Mouse (Mus musculus) liver, embryonic 16.5 days (tissue): ENCODE measurements around the gene Usp45. TPM values are rescaled to one million over a fixed set of nuclear protein-coding genes. Genes with fewer than 3 reads are reported as not detected.

Experiments
- ATAC-seq: fragments of 200-750 bp; cut with Nextera tagmentation; 2 replicates; pipeline ENCODE4 v1.8.0; 2017; ENCODE audit warnings: low read depth, mild to moderate bottlenecking, moderate number of reproducible peaks, moderate library complexity
- H3K27ac ChIP-seq: fragments of 300-500 bp; sonication (generic); 2 replicates; pipeline ENCODE4 v1.5.1; 2014; ENCODE audit warnings: mild to moderate bottlenecking, low read length
- H3K27me3 ChIP-seq: fragments of 300-500 bp; sonication (generic); 2 replicates; pipeline ENCODE4 v1.6.1; 2014; ENCODE audit warnings: low read depth, low read length, mixed read lengths; ENCODE audit not compliant: control insufficient read depth, insufficient read depth
- H3K36me3 ChIP-seq: fragments of 300-500 bp; sonication (generic); 2 replicates; pipeline ENCODE4 v1.6.1; 2014; ENCODE audit warnings: mild to moderate bottlenecking; ENCODE audit not compliant: control insufficient read depth, insufficient read depth
- H3K4me1 ChIP-seq: fragments of 300-500 bp; sonication (generic); 2 replicates; pipeline ENCODE4 v1.6.1; 2014; ENCODE audit warnings: low read depth, low read length, mixed read lengths; ENCODE audit not compliant: control insufficient read depth
- H3K4me2 ChIP-seq: fragments of 300-500 bp; sonication (generic); 2 replicates; pipeline ENCODE4 v1.6.1; 2014; ENCODE audit warnings: low read depth, low read length, mixed read lengths
- H3K4me3 ChIP-seq: fragments of 300-500 bp; sonication (generic); 2 replicates; pipeline ENCODE4 v1.5.1; 2014; ENCODE audit warnings: low read depth, mild to moderate bottlenecking, low read length
- H3K9ac ChIP-seq: fragments of 300-500 bp; sonication (generic); 2 replicates; pipeline ENCODE4 v1.6.1; 2014; ENCODE audit warnings: low read depth, low read length
- H3K9me3 ChIP-seq: fragments of 300-500 bp; sonication (generic); replicated peaks from 2 replicates; pipeline ENCODE4 v1.6.1; 2016; ENCODE audit warnings: low read length; ENCODE audit not compliant: control insufficient read depth
- WGBS: fragments of 180-500 bp; shearing (Covaris S2); extraction: QIAGEN DNeasy Blood & Tissue Kit; methylation state at CpG from one replicate; pipeline ENCODE4 v1.1.7; 2014; ENCODE audit not compliant: insufficient replicate concordance; 5-methylcytosine and 5-hydroxymethylcytosine counted together
- polyA plus RNA-seq: library from polyadenylated mRNA; unstranded; fragments of >200 nt; fragmentation: Nextera tagmentation; extraction: Ambion mirVana; gene quantifications from 2 replicates; pipeline ENCODE4 v1.2.1, GENCODE M21; 2015

The Usp45 gene
- polyA plus RNA-seq, 1 experiment from 2014 or later = 14.8 TPM

DNA sequence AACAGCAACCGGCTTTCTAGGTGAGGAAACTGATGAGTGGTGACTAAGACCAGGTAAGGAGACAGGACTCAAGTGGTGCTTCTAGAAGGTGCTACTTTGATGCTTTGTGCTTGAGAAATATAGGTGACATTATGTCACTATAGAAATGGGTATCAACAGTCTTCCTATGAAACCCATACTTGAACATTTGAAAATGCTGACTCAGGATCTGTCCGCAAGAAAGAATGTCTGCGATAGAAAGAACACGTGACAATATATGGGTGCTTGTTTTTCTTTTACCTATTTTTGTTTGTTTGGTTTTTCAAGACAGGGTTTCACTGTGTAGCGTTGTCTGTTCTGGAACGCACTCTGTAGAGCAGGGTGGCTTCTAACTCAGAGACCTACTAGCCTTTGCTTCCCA is 45.7 kb downstream of the Usp45 start:
- Histone ChIP-seq H3K36me3 (peaks cover 27% of the 10 kb centered on the region), H3K27me3 (no peaks in the 10 kb centered on the region), H3K4me2 (no peak overlapping the region), H3K4me3 (no peak overlapping the region), H3K9ac (no peak overlapping the region), H3K4me1 (no peaks in the 10 kb centered on the region), H3K27ac (no peak overlapping the region), H3K9me3 (no peaks in the 10 kb centered on the region)
- ATAC-seq = no peak
- 89% methylated on average over 6 of the region's 6 CpGs for WGBS

DNA sequence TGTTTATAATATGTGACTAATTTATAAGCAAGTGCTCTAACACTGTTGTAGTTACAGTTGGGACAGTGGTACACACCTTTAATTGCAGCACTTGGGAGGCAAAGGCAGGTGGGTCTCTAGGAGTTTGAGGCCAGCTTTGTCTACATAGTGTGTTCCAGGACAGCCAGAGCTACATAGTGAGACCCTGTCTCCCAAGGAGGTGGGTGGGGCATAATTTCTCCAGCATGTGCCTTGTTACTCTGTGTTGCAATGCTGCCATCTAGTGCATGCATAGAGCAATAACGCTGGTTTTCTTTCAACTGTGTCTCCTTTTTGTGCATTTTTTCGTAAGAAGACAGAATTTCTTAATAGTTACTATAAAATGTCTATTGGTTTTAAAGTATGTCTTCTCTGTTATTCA is 47.1 kb downstream of the Usp45 start:
- Histone ChIP-seq H3K4me1 (no peaks in the 10 kb centered on the region), H3K27me3 (no peaks in the 10 kb centered on the region), H3K4me3 (no peak overlapping the region), H3K36me3 (peaks cover 32% of the 10 kb centered on the region), H3K27ac (no peak overlapping the region), H3K9ac (no peak overlapping the region), H3K4me2 (no peak overlapping the region), H3K9me3 (no peaks in the 10 kb centered on the region)
- 35% methylated on average over 2 of the region's 2 CpGs for WGBS
- ATAC-seq = peak; percentile 39; the same call in 1 of the 2 replicates

DNA sequence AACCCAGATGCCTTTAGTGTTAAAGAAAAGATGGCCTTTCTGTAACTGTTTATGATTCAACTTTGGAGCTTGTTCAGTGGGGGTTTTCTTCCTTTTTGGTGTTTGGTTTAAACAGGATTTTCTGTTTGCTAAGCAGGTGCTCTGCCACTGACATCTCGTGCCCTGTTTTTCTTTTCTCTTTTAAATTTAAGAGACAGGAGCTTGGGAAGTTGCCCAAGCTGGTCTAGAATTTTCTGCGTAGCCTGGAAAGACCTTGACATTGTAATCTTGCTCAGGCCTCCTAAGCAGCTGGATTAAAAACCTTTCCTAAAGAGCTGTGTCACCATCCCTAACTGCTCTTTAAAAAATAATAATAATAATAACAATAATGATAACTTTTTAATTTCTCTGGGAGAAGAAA is 59.7 kb downstream of the Usp45 start:
- H3K9me3 ChIP-seq = no peaks in the 10 kb centered on the region
- whole genome bisulfite sequencing = 83% methylated on average over 2 of the region's 2 CpGs
- no peaks in the 10 kb centered on the region for H3K4me1 ChIP-seq
- H3K9ac ChIP-seq = no peak overlapping the region
- no peaks in the 10 kb centered on the region for H3K27me3 ChIP-seq
- H3K4me3 ChIP-seq = no peak overlapping the region
- no peak overlapping the region for H3K27ac ChIP-seq
- no peak overlapping the region for H3K4me2 ChIP-seq
- H3K36me3 ChIP-seq = peaks cover 28% of the 10 kb centered on the region
- no peak for ATAC-seq

DNA sequence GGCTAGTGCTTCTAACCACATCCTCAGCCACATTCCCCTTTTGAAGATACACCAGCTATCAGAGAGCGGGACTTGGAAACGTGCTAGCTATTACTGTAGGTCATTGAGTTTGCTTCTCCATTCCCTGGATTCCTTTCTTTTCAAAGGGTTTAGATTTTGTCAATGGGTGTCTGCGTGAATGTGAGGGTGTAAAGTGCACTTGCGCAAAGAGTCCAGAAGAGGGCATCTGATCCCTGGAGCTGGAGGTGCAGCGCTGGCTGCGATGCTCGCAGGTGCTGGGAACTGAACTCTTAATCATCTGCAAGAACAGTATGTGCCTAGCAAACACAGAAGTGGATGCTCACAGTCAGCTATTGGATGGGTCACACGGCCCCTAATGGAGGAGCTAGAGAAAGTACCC is 65.9 kb downstream of the Usp45 start:
- no peak overlapping the region for H3K9ac ChIP-seq
- H3K4me1 ChIP-seq = no peaks in the 10 kb centered on the region
- no peaks in the 10 kb centered on the region for H3K9me3 ChIP-seq
- H3K4me2 ChIP-seq = no peak overlapping the region
- no peak overlapping the region for H3K4me3 ChIP-seq
- peaks cover 24% of the 10 kb centered on the region for H3K36me3 ChIP-seq
- no peak overlapping the region for H3K27ac ChIP-seq
- no peak for ATAC-seq
- WGBS = 96% methylated on average over 8 of the region's 8 CpGs
- H3K27me3 ChIP-seq = no peaks in the 10 kb centered on the region

DNA sequence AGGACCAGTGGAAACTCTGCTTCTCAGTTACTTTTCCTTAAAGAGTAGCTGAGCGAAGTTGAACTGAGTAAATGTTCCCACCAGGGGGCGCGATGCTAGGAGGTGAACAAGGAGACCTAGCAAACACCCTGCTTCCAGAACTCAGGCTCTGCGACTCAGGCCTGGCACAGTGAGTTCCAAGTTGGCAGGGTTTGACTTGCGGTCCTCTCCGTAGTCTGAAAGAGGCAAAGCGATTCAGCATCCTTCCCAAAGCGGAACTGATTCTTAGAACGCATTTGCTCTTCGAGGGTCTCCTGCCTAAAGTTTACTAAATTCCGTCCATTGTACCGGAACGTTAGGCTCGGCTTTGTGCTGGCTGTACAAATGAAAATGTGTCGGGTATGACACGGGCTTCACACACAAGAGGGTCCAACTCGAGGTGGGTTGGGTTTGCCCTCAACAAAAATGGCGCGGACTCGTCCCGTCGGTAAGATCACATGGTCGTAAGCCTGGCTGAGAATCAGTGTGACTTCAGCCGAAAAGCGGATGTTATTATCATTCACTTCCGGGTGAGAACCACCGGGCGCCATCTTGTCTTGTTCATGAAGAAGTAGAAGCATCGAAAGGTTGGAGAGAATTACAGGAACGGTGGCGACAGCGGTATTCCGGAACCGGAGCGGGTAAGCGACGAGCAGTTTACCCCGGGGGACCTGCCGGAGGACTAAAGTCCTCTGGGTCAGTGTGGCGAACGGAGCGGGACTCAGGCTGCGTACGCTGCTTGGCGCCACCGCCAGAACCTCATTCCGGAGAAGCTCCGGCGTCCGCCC is 80.7 kb downstream of the Usp45 start, which contains the start of gene Pnisr:
TSS of gene Pnisr (plus strand) at position 103 of the 806 bp plus-strand sequence.
- Histone ChIP-seq H3K9ac (peak within 1 kb of the TSS; percentile 95), H3K9me3 (no peaks in the 10 kb centered on the region), H3K4me2 (peak within 1 kb of the TSS; percentile 84), H3K27me3 (no peaks in the 10 kb centered on the region), H3K4me3 (peak within 1 kb of the TSS; percentile 96), H3K27ac (peak within 1 kb of the TSS; percentile 95), H3K36me3 (no peaks in the 10 kb centered on the region), H3K4me1 (peaks cover 5% of the 10 kb centered on the region)
- ATAC-seq = peak; percentile 97
- under 1% methylated on average over 50 of the region's 50 CpGs for WGBS

DNA sequence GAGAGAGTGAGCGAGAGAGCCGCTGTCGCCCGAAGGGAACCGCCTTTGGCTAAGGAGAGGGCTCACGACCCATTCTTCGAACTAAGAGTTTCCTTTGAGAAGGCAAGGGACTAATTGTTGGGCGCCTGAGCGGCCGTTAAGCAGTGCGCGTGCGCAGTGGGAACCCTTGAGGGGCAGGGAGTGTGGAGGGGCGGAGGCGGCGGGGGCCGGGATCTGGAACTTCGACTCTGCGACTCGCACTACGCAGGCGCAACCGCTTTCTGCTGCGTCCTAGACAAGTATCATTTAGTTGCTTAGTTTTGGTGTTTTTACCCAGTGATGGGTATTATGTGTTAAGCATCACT is 81.3 kb downstream of the Usp45 start:
- Histone ChIP-seq H3K4me2 (peak overlapping the region; percentile 70), H3K9me3 (no peaks in the 10 kb centered on the region), H3K4me3 (peak overlapping the region; percentile 96), H3K4me1 (peaks cover 5% of the 10 kb centered on the region), H3K27ac (peak overlapping the region; percentile 95), H3K36me3 (no peaks in the 10 kb centered on the region), H3K27me3 (no peaks in the 10 kb centered on the region), H3K9ac (peak overlapping the region; percentile 95)
- peak; percentile 88 for ATAC-seq
- WGBS = under 1% methylated on average over 24 of the region's 24 CpGs

DNA sequence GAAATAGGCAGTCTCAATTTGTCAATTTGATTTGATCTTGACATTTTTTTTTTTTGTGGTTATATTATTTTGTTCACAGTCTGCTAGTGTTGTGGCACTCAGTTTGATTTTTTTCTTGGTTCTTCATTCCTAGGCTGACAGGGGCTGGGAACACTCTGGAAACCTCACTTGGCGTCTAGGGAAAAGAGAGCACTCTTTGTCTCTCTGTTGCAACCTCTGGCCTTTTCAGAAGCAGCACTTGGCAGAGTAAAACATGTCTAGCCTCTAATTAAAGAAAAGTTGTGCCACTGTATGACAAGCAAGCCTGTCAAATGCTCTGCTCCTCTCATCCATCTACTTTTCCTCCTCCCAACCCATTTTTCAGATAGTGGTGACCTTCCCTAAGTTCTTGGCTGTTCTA is 90.5 kb downstream of the Usp45 start:
- H3K27me3 ChIP-seq = no peaks in the 10 kb centered on the region
- H3K4me3 ChIP-seq = no peak overlapping the region
- no peaks in the 10 kb centered on the region for H3K4me1 ChIP-seq
- H3K36me3 ChIP-seq = peaks cover 35% of the 10 kb centered on the region
- no peak overlapping the region for H3K4me2 ChIP-seq
- ATAC-seq = no peak
- no peaks in the 10 kb centered on the region for H3K9me3 ChIP-seq
- no peak overlapping the region for H3K9ac ChIP-seq
- WGBS = 91% methylated on average over 1 of the region's 1 CpGs
- no peak overlapping the region for H3K27ac ChIP-seq

DNA sequence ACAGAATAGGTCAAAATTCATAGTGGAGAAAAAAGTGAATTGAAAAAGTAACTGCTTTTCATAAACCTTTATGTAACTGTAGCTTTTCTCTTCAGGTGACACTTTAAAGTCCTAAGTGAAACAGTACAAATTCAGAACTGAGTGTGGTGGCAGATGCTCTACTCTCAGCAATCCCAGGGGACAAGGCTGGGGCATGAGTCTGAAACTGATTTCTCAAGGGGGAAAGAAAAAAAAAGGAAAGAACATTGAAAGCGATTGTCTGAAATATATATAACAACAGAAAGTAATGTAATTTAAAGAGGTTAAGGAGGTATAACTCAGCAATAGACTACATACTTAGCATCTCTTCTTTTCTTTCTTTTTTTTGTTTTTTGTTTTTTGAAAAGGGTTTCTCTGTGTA is 98.3 kb downstream of the Usp45 start:
- no peak overlapping the region for H3K4me2 ChIP-seq
- H3K9me3 ChIP-seq = no peaks in the 10 kb centered on the region
- no peak for ATAC-seq
- no peak overlapping the region for H3K9ac ChIP-seq
- H3K4me3 ChIP-seq = no peak overlapping the region
- no peaks in the 10 kb centered on the region for H3K4me1 ChIP-seq
- H3K36me3 ChIP-seq = peaks cover 46% of the 10 kb centered on the region
- H3K27ac ChIP-seq = no peak overlapping the region
- no peaks in the 10 kb centered on the region for H3K27me3 ChIP-seq
- WGBS = 100% methylated on average over 1 of the region's 1 CpGs

DNA sequence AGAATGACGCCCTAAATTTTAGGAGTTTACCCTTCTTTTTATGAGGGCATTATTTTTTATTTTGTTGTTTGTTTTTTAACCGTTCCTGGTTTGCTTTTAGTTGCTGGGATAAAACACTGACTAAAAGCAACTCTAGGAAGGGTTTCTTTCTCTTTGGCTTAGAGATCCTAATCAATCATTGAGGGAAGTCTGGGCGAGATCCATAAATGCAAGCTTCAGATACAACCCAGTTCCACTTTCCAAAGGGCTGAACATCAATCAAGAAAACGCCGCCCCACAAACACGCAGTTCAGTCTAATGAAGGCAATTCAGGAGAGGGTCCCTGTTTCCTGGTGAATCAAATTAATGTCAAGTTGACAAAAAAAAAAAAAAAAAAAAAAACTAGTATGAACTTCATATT is 111.8 kb downstream of the Usp45 start:
- Histone ChIP-seq H3K4me1 (peaks cover 5% of the 10 kb centered on the region; the same call in 1 of the 2 replicates), H3K27ac (no peak overlapping the region), H3K9ac (no peak overlapping the region), H3K9me3 (no peaks in the 10 kb centered on the region), H3K27me3 (no peaks in the 10 kb centered on the region), H3K4me2 (peak overlapping the region; percentile 74), H3K4me3 (peak overlapping the region; percentile 74), H3K36me3 (peaks cover 10% of the 10 kb centered on the region)
- no peak for ATAC-seq
- WGBS = 18% methylated on average over 6 of the region's 6 CpGs
